Mouse (Mus musculus) kidney, adult 2 months (tissue): ENCODE results near the gene Efs. TPM values are rescaled to one million over a fixed set of nuclear protein-coding genes. Genes with fewer than 3 reads are reported as not detected.
"Not testable (repeated sequence)": the region's sequence is repeated elsewhere in the genome, so short reads cannot be mapped to it uniquely, and the experiment has no call there.

ENCODE experiments used
- DNase-seq: peaks from one replicate; pipeline ENCODE4 v3.0.0; 2021
- H3K27ac ChIP-seq: fragments of 200-500 bp; 2 replicates; pipeline ENCODE4 v1.5.1; 2012; ENCODE audit warnings: low read depth, low read length, control low read depth, inconsistent platforms; ENCODE audit not compliant: insufficient read depth
- H3K27me3 ChIP-seq: fragments of 200-500 bp; replicated peaks from 2 replicates; pipeline ENCODE4 v1.6.1; 2012; ENCODE audit warnings: mild to moderate bottlenecking, moderate library complexity, low read length, inconsistent platforms; ENCODE audit not compliant: control insufficient read depth, insufficient read depth
- H3K36me3 ChIP-seq: fragments of 200-500 bp; 2 replicates; pipeline ENCODE4 v1.6.1; 2012; ENCODE audit warnings: mild to moderate bottlenecking, moderate library complexity, low read length, inconsistent platforms; ENCODE audit not compliant: control insufficient read depth, insufficient read depth
- H3K4me1 ChIP-seq: fragments of 200-500 bp; 2 replicates; pipeline ENCODE4 v1.6.1; 2011; ENCODE audit warnings: low read length; ENCODE audit not compliant: control insufficient read depth, insufficient read depth
- H3K4me3 ChIP-seq: fragments of 200-500 bp; 2 replicates; pipeline ENCODE4 v1.5.1; 2011; ENCODE audit warnings: mild to moderate bottlenecking, low read depth, low read length, control low read depth; ENCODE audit not compliant: insufficient read depth
- CTCF ChIP-seq: fragments of 200-500 bp; conservative IDR thresholded peaks from 2 replicates; pipeline ENCODE4 v1.5.1; 2011; ENCODE audit warnings: low read depth, mild to moderate bottlenecking, control low read depth, low read length, moderate library complexity, mixed read lengths; ENCODE audit not compliant: insufficient read depth, insufficient read length
- POLR2A ChIP-seq: fragments of 200-500 bp; IDR thresholded peaks from one replicate; pipeline ENCODE4 v1.6.1; 2011; ENCODE audit warnings: low read depth, low read length, control low read depth
- WGBS: fragments of 180-500 bp; shearing (Covaris S2); methylation state at CpG from one replicate; pipeline ENCODE4 v1.1.7; 2018; 5-methylcytosine and 5-hydroxymethylcytosine counted together
- polyA plus RNA-seq: library from polyadenylated mRNA; depleted of rRNA; stranded (reverse); fragments of >200 nt; gene quantifications from 2 replicates; pipeline ENCODE4 v1.2.3, GENCODE M21; 2012

Gene Efs
- polyA plus RNA-seq, 1 experiment: 1.8 TPM

GRCm38 (mm10) chr14:54965631-54966030, 39.7 kb upstream of the Efs start:
- no peak overlapping the region for H3K4me3 ChIP-seq
- DNase-seq: no peak

GRCm38 (mm10) chr14:54965044-54965443, 39.1 kb upstream of the Efs start:
- no peaks in the 10 kb centered on the region for H3K36me3 ChIP-seq
- no peak overlapping the region for H3K27ac ChIP-seq
- no peaks in the 10 kb centered on the region for H3K4me1 ChIP-seq
- no peak for DNase-seq
- no peaks in the 10 kb centered on the region for H3K27me3 ChIP-seq
- H3K4me3 ChIP-seq: no peak overlapping the region
- TF ChIP-seq CTCF (no peak), POLR2A (no peak)
- WGBS: 70% methylated on average over 15 of the region's 15 CpGs

More at GRCm38 (mm10) chr14:54965631-54966030, 39.7 kb upstream of the Efs start:
- TF ChIP-seq CTCF: no peak
- TF ChIP-seq POLR2A: no peak
- H3K36me3 ChIP-seq: no peaks in the 10 kb centered on the region
- H3K27ac ChIP-seq: no peak overlapping the region
- H3K27me3 ChIP-seq: no peaks in the 10 kb centered on the region
- 61% methylated on average over 6 of the region's 6 CpGs for WGBS
- no peaks in the 10 kb centered on the region for H3K4me1 ChIP-seq

- H3K36me3 ChIP-seq: no peaks in the 10 kb centered on the region
- H3K27me3 ChIP-seq: no peaks in the 10 kb centered on the region
- no peak overlapping the region for H3K4me3 ChIP-seq
- TF ChIP-seq CTCF: no peak
- TF ChIP-seq POLR2A: no peak
- H3K27ac ChIP-seq: no peak overlapping the region
- H3K4me1 ChIP-seq: no peaks in the 10 kb centered on the region
- WGBS: 88% methylated on average over 11 of the region's 11 CpGs
- no peak for DNase-seq
Measured at GRCm38 (mm10) chr14:54963727-54964126, 37.8 kb upstream of the Efs start.

- 84% methylated on average over 7 of the region's 7 CpGs for WGBS
- Histone ChIP-seq H3K27me3 (no peaks in the 10 kb centered on the region), H3K27ac (no peak overlapping the region), H3K36me3 (no peaks in the 10 kb centered on the region), H3K4me3 (no peak overlapping the region), H3K4me1 (no peaks in the 10 kb centered on the region)
- no peak for DNase-seq
- TF ChIP-seq CTCF: no peak
- TF ChIP-seq POLR2A: no peak
Measured at GRCm38 (mm10) chr14:54962714-54963113, 36.8 kb upstream of the Efs start.

GRCm38 (mm10) chr14:54961487-54961886, 35.6 kb upstream of the Efs start:
- no peak overlapping the region for H3K27ac ChIP-seq
- DNase-seq: no peak
- no peaks in the 10 kb centered on the region for H3K36me3 ChIP-seq
- no peaks in the 10 kb centered on the region for H3K27me3 ChIP-seq
- 72% methylated on average over 5 of the region's 5 CpGs for WGBS
- H3K4me3 ChIP-seq: no peak overlapping the region
- H3K4me1 ChIP-seq: no peaks in the 10 kb centered on the region
- TF ChIP-seq POLR2A (no peak), CTCF (no peak)

GRCm38 (mm10) chr14:54960769-54961168, 34.8 kb upstream of the Efs start:
- Histone ChIP-seq H3K4me3 (no peak overlapping the region), H3K27ac (no peak overlapping the region), H3K36me3 (no peaks in the 10 kb centered on the region), H3K27me3 (no peaks in the 10 kb centered on the region), H3K4me1 (no peaks in the 10 kb centered on the region)
- 71% methylated on average over 10 of the region's 10 CpGs for WGBS
- no peak for TF ChIP-seq CTCF
- TF ChIP-seq POLR2A: no peak
- DNase-seq: no peak

- not testable (repeated sequence) for H3K4me3 ChIP-seq
Measured at GRCm38 (mm10) chr14:54959853-54960613, 34.1 kb upstream of the Efs start.

GRCm38 (mm10) chr14:54959197-54959596, 33.3 kb upstream of the Efs start:
- WGBS: 81% methylated on average over 3 of the region's 3 CpGs
- TF ChIP-seq POLR2A: no peak
- no peak for TF ChIP-seq CTCF
- no peaks in the 10 kb centered on the region for H3K27me3 ChIP-seq
- no peaks in the 10 kb centered on the region for H3K36me3 ChIP-seq
- DNase-seq: no peak
- H3K27ac ChIP-seq: no peak overlapping the region
- no peak overlapping the region for H3K4me3 ChIP-seq
- no peaks in the 10 kb centered on the region for H3K4me1 ChIP-seq

More at GRCm38 (mm10) chr14:54959853-54960613, 34.1 kb upstream of the Efs start:
- DNase-seq, H3K4me1 ChIP-seq, H3K27me3 ChIP-seq, H3K36me3 ChIP-seq, H3K27ac ChIP-seq: not testable (repeated sequence)
- 89% methylated on average over 12 of the region's 12 CpGs for WGBS
